Mouse (Mus musculus): ENCODE data around the gene Ccdc32.
"Not testable (repeated sequence)": the region's sequence is repeated elsewhere in the genome, so short reads cannot be mapped to it uniquely, and the experiment has no call there.

Ccdc32 gene

GRCm38 (mm10) chr2:119028941-119029551 lies at the start of gene Ccdc32:
Gene Ccdc32, minus strand, starts transcription at chr2:119029393.
- peak; percentile 92 for DNase-seq (ENCODE audit: low spot score)

- no peak for DNase-seq (ENCODE audit: low spot score)
Observed at GRCm38 (mm10) chr2:119072397-119072796, 43.2 kb upstream of the Ccdc32 start.

- no peak for DNase-seq (ENCODE audit: low spot score)
Observed at GRCm38 (mm10) chr2:119060139-119060538, 30.9 kb upstream of the Ccdc32 start.

DNA sequence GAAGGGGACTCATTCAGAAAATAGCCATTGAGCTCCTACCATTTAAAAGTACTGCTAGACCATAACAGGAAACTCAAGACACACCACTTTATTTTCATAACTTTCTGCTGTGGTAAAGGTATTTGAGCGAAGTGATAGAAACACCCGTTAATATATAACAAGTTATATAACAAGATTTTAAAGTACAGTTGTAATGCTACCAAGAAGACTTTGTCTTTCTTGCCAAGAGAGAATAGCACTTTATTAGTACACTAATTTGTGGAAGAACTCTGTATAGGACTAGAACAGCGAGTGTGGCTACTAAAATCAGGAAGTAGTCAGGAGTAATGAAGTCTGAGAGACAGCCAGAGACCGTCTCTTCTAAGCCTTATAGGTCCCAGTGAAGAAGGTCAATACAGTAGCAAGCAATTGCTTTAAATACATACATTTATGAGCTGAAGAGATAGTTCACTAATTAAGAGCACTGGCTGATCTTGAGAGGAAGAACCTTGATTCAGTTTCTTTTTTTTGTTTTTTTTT lies 21.0 kb upstream of the Ccdc32 start:
- no peak for DNase-seq (ENCODE audit: low spot score)

DNA sequence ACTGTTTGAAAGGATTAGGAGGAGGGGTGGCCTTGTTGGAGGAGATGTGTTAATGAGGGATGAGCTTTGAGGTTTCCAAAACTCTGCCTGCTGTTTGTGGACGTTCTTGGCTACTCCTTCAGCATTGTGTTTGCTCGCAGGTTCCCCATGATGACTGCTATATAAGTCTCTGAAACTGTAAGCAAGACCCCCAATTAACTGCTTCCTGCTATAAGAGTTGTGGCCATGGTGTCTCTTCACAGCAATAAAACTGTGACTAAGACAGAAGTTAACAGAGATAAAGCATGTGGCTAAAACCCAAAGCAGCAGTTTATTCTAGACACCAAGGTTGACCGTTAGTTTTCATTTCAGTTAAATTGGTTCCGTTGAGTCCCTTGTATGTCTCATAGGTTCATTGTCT lies 18.7 kb upstream of the Ccdc32 start:
- no peak for DNase-seq (ENCODE audit: low spot score)

DNA sequence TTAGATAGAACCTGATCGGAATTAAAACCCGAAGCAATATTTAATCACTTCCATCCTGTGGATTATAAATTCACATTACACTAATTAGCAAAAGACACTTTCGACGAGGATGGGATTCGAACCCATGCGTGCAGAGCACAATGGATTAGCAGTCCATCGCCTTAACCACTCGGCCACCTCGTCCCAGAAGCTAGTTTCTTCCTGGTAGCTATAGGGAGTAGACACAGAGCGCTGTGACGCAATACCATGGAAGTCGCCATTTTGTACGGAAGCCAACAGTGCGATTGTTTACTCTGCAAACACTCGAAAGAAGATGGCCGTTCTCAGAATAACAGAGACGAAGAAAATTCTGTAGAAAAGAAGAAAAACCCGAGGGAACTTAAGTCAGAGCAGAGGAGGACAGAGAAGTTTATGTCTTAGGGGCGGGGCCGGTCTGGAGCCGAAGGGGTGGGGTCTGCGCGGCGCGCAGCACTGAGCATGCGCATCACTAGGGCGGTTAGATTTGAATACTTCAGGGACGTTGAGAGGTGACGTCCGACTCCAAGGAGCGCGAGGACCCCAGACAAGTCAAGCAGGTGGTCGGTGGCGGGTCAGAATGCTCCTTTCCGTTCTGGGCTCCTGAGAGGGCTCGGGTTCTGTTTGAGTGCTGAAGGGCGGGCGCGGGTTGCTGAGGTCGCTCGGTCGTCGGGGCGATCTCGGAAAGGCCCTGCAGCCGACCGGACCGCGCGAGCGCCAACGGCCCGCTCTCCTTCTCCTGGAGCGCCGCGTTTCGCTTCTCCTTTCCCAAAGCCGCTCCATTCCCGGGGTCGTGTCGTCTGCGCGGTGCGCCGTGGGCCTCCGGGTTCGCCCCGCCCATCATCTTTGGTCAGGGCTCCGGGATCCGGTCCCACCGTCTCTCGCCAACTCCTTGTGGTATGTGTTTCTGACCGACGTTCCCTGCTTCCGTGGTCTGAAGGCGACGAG lies 17.7 kb upstream of the Ccdc32 start, which contains the start of gene Knl1:
Gene Knl1 (plus strand): TSS at position 471 of the 963 bp plus-strand sequence.
- DNase-seq (ENCODE audit: low spot score), result peak; percentile 97

GRCm38 (mm10) chr2:119045163-119045562 lies 16.0 kb upstream of the Ccdc32 start:
- no peak for DNase-seq (ENCODE audit: low spot score)

DNA sequence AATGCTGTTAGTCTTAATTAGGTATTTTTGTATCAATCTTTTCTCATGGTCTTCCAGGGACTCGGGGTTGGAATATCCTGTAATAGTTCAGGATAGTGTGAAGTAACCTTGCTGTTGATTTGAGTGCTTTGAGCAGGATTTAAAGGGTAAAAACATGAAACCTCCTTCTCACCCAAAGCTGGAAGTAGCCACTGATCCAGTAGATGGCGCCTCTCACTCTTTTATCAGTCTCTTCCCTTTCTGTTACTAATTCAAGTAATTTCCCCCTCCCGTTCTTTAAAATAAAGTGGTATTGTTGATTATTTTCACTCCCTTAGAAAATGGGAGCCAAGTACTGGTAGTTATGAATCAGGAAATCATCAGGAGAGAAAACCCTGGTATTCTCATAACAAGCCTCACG lies 11.7 kb upstream of the Ccdc32 start:
- peak; percentile 32 for DNase-seq (ENCODE audit: low spot score)

GRCm38 (mm10) chr2:119035397-119035745 lies 6.2 kb upstream of the Ccdc32 start:
- DNase-seq (ENCODE audit: low spot score), result no peak

DNA sequence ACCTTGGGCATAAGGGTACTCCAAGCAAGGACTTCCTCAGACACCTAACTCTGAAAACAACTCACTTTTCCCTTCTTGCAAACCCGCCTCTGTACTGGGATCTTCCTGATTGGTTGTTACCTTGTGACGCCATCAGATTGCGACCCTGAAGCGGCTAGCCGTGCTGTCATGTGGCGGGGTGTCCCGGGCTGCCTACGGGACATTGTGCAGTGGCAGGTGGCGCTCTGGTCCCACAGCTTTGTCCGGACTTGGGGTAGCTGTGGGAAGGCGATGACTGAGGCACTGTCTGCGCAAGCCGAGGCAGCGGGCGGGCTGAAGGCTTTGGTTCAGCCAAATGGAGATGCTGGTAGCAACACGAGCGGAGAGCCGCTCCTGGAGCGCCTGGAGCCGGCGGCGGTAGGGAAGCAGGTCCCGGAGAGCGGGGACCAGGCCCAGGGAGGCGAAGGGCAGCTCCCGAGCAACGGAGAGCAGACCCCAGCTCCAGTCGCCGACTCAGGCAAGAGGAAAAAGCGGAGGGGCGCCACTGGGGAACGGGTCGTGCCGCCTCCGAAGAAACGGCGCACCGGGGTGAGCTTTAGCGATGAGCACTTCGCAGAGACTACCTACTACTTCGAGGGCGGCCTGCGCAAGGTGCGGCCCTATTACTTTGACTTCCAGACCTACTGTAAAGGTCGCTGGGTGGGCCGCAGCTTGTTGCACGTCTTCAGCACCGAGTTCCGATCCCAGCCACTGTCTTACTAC lies 5.6 kb upstream of the Ccdc32 start, which contains the start of gene Rpusd2:
Gene Rpusd2 (plus strand): TSS at position 135 of the 741 bp plus-strand sequence.
- peak; percentile 92 for DNase-seq (ENCODE audit: low spot score)

GRCm38 (mm10) chr2:119032191-119032590 lies 3.0 kb upstream of the Ccdc32 start:
- DNase-seq (ENCODE audit: low spot score), result no peak

DNA sequence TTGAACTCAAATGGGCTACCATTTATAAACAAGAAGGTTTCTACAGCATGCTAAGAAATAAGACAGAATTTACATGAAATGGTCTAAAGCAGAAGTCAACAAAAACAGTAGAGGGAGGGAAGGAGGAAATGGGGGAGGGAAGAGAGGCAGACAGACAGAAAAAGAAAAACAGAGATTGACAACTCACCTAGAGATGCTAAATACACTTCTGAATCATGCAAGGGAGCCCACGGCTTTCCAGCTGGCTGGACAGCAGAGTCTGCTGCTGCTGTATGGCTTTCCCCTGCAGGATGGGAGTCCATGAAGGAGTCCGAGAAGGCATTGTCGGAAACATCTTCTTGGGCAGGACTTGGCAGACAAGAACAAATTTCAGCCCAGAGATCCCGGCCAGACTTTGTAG lies 2.2 kb downstream of the Ccdc32 start:
- DNase-seq (ENCODE audit: low spot score), result no peak

DNA sequence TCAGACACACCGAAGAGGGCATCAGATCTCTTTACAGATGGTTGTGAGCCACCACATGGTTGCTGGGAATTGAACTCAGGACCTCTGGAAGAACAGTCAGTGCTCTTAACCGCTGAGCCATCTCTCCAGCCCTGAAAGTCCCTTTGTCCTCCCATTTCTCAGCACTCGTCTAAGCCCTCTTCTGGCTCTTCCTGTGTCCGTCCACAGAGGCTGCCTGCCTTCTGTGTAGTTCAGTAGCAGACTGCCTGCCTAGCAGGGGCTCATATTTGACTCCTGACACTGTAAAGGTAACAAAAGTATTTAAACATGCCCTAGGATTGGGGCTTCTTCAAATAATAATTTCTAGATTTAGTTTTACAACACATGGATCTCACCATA lies 4.0 kb downstream of the Ccdc32 start:
- DNase-seq (ENCODE audit: low spot score), result no peak

DNA sequence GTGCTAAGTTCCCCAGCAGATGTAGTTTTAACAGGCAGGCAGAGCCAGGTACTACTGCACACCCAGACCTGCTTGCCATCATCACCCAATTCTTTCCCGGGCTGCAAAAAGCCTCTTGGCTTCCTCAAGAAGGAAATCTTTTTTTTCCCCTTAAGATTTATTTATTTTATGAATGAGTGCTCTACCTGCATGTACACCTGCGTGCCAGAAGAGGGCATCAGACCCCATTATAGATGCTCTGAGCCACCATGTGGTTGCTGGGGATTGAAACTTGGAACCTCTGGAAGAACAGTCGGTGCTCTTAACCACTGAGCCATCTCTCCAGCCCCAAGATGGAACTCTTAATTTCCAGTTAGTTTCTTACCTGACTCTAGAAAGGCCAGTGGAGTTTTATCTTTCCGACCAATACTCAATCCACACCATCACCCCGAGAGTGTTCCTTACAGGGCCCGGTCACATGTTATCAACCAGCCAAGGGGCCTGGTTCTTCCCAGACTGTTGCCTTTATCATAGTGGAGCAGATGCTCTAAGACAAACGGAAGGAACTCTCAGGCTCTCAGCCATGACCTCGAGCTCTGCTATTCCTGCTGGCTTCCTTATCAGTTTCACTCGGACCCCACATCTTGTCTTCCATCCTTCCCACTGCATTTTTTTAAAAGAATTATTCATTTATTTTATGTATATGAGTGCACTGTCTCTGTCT lies 4.5 kb downstream of the Ccdc32 start:
- no peak for DNase-seq (ENCODE audit: low spot score)

GRCm38 (mm10) chr2:119023154-119023660 lies 6.0 kb downstream of the Ccdc32 start:
- DNase-seq (ENCODE audit: low spot score), result no peak

DNA sequence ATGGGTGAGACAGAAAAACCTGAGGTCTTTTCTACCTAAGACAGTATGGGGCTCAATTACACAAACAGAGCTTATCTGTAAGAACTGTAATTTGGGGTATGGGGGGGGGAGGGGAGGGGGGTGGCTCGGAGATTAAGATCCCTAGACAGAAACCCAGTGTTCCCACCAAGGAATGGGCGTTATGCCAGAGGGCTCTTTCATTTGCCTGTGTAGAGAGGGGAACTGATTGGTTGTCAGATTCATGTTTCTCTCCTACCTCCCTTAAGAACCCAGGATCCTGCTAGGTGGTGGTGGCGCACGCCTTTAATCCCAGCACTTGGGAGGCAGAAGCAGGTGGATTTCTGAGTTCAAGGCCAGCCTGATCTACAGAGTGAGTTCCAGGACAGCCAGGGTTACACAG lies 9.7 kb downstream of the Ccdc32 start:
- DNase-seq (ENCODE audit: low spot score), result no peak

- no peak for DNase-seq (ENCODE audit: low spot score)
Observed at GRCm38 (mm10) chr2:119019131-119019530, 10.1 kb downstream of the Ccdc32 start.

- DNase-seq (ENCODE audit: low spot score), result no peak
Observed at GRCm38 (mm10) chr2:119018391-119019122, 10.6 kb downstream of the Ccdc32 start.

DNA sequence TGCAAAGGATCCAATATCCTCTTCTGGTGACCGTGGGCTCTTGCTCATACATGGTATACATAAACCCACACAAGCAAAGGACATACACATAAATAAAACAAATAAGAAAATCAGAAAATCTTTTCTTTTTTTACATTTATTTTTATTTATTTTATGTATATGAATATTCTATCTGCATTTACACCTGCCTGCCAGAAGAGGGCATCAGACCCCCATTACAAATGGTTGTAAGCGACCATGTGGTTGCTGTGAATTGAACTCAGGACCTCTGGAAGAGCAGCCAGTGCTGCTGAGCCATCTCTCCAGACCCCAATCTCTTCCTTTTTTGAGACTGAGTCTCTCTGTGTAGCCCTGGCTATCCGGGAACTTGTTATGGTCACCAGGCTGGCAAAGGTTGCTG lies 11.5 kb downstream of the Ccdc32 start:
- DNase-seq (ENCODE audit: low spot score), result no peak

- DNase-seq (ENCODE audit: low spot score), result not testable (repeated sequence)
Observed at GRCm38 (mm10) chr2:119016312-119016711, 12.9 kb downstream of the Ccdc32 start.
